Mouse (Mus musculus) lung, embryonic 15.5 days (tissue): Measurements from ENCODE around the gene Cemip2. TPM values are rescaled to one million over a fixed set of nuclear protein-coding genes. Genes with fewer than 3 reads are reported as not detected.

Experiments
- ATAC-seq: fragments of 200-750 bp; cut with Nextera tagmentation; 2 replicates; pipeline ENCODE4 v1.8.0; 2017; ENCODE audit warnings: moderate number of reproducible peaks, borderline replicate concordance; ENCODE audit not compliant: low FRiP score, low TSS enrichment; ENCODE audit errors: extremely low read depth
- H3K27ac ChIP-seq: fragments of 300-500 bp; sonication (generic); 2 replicates; pipeline ENCODE4 v1.5.1; 2015; ENCODE audit warnings: moderate library complexity, mild to moderate bottlenecking, inconsistent platforms
- H3K27me3 ChIP-seq: fragments of 300-500 bp; sonication (generic); 2 replicates; pipeline ENCODE4 v1.6.1; 2015; ENCODE audit warnings: inconsistent platforms
- H3K36me3 ChIP-seq: fragments of 300-500 bp; sonication (generic); 2 replicates; pipeline ENCODE4 v1.6.1; 2015; ENCODE audit warnings: inconsistent platforms
- H3K4me1 ChIP-seq: fragments of 300-500 bp; sonication (generic); 2 replicates; pipeline ENCODE4 v1.6.1; 2015; ENCODE audit warnings: inconsistent platforms
- H3K4me2 ChIP-seq: fragments of 300-500 bp; sonication (generic); 2 replicates; pipeline ENCODE4 v1.6.1; 2015; ENCODE audit warnings: inconsistent platforms, mild to moderate bottlenecking, moderate library complexity
- H3K4me3 ChIP-seq: fragments of 300-500 bp; sonication (generic); 2 replicates; pipeline ENCODE4 v1.5.1; 2015; ENCODE audit warnings: mild to moderate bottlenecking, inconsistent platforms
- H3K9ac ChIP-seq: fragments of 300-500 bp; sonication (generic); 2 replicates; pipeline ENCODE4 v1.6.1; 2015; ENCODE audit warnings: inconsistent platforms
- H3K9me3 ChIP-seq: fragments of 300-500 bp; sonication (generic); 2 replicates; pipeline ENCODE4 v1.6.1; 2016; ENCODE audit warnings: inconsistent platforms
- WGBS: fragments of 180-500 bp; shearing (Covaris S2); methylation state at CpG from one replicate; pipeline ENCODE4 v1.1.7; 2015; 5-methylcytosine and 5-hydroxymethylcytosine counted together
- polyA plus RNA-seq: library from polyadenylated mRNA; unstranded; fragments of >200 nt; fragmentation: Nextera tagmentation; extraction: Ambion mirVana; gene quantifications from 2 replicates; pipeline ENCODE4 v1.2.1, GENCODE M21; 2015

Cemip2 gene
- polyA plus RNA-seq, 1 experiment from 2014 or later, result 32.3 TPM

DNA sequence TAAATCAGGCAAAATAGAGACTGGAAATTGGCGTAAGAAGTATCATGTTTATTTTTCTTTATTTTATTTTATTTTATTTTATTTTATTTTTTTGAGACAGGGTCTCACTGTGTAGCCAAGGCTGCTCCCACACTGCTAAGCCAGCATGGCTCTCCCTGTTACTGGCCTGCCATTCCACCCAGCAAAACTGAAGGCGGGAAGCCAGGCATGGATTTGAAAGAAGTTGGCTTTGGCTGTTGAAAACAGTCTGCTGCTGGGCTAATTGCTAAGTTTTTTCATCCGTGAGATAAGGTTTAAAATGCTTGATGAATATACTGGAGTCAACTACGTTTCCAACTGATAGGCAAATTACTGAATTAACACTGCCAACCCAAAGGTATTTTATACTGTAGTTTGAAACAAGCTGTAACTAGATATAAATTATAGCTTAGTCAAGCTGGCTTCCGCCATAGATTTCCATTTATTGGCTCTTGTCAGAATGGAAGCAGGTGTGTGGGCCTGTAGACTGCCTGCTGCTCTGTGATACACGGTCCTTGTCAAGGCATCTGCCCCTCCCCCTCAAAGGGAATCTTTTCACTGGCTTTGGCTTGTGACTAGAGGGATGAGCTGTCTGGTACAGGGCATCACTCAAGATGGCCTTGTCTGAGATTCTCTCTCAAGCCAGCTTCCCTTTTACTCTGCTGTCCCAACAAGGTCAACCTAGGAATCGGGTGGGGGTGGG, 3.1 kb downstream of the Cemip2 start:
- ATAC-seq, result no peak
- H3K9ac ChIP-seq, result no peak overlapping the region
- H3K9me3 ChIP-seq, result no peaks in the 10 kb centered on the region
- peaks cover 49% of the 10 kb centered on the region for H3K4me1 ChIP-seq
- H3K4me2 ChIP-seq, result peak overlapping the region; percentile 76
- WGBS, result 63% methylated on average over 7 of the region's 7 CpGs
- H3K27me3 ChIP-seq, result no peaks in the 10 kb centered on the region
- peak overlapping the region; percentile 88; the same call in 1 of the 2 replicates for H3K4me3 ChIP-seq
- H3K36me3 ChIP-seq, result no peaks in the 10 kb centered on the region
- H3K27ac ChIP-seq, result no peak overlapping the region

DNA sequence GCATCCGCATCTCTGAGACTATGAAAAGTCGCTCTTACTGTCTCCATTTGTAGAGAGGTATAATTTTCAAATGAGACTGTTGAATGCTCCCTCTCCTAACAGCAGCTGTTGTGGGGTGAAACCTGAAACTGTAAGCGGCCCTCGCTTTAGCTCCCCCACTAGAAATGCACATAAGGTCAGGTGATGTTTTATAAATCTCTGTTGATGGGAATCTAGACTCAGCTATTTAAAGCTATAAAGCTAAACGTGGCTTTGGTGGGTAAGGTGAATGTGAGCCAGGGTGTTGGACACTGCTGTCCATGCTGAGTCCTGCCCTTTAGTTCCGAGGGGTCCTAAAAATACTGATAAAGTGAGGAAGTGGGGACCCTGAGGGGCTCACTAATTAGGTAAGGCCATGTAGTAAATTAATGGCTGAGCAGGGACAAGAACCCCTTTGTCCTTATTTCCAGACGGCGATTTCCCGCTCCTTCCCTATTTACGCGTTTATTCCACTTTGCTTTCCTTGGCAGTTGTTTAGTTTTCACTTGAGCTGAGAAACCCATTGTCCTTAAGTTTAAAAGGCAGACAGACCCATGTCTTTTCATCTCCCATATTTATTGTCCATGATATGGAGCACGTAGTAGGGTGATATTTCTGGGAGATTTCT, 3.8 kb downstream of the Cemip2 start:
- H3K36me3 ChIP-seq, result no peaks in the 10 kb centered on the region
- 60% methylated on average over 12 of the region's 12 CpGs for WGBS
- peak overlapping the region; percentile 17; the same call in 1 of the 2 replicates for H3K4me2 ChIP-seq
- no peaks in the 10 kb centered on the region for H3K9me3 ChIP-seq
- no peak for ATAC-seq
- peaks cover 49% of the 10 kb centered on the region for H3K4me1 ChIP-seq
- H3K27me3 ChIP-seq, result no peaks in the 10 kb centered on the region
- H3K4me3 ChIP-seq, result no peak overlapping the region
- no peak overlapping the region for H3K27ac ChIP-seq
- no peak overlapping the region for H3K9ac ChIP-seq

DNA sequence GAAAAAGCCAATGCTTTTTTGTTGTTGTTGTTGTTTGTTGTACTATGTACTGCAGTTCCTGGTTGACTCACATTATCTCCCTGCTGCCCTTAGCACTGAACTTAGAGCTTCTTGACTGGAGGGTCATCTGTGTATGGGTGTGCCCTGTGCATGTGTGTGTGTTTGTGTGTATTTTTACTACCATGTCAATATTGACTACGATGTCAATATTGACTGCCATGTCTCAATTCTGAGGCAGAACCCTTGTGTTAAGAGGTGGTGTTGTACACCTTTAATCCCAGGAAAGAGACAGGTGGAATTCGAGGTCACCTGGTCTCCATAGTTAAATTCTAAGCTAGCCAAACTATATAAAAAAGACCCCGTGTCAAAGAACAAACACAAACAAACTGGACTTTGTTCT, 5.6 kb downstream of the Cemip2 start:
- Histone ChIP-seq H3K36me3 (no peaks in the 10 kb centered on the region), H3K4me3 (no peak overlapping the region), H3K27ac (no peak overlapping the region), H3K4me1 (peaks cover 43% of the 10 kb centered on the region), H3K4me2 (no peak overlapping the region), H3K9ac (no peak overlapping the region), H3K9me3 (no peaks in the 10 kb centered on the region), H3K27me3 (no peaks in the 10 kb centered on the region)
- WGBS, result 54% methylated on average over 3 of the region's 3 CpGs
- ATAC-seq, result no peak

DNA sequence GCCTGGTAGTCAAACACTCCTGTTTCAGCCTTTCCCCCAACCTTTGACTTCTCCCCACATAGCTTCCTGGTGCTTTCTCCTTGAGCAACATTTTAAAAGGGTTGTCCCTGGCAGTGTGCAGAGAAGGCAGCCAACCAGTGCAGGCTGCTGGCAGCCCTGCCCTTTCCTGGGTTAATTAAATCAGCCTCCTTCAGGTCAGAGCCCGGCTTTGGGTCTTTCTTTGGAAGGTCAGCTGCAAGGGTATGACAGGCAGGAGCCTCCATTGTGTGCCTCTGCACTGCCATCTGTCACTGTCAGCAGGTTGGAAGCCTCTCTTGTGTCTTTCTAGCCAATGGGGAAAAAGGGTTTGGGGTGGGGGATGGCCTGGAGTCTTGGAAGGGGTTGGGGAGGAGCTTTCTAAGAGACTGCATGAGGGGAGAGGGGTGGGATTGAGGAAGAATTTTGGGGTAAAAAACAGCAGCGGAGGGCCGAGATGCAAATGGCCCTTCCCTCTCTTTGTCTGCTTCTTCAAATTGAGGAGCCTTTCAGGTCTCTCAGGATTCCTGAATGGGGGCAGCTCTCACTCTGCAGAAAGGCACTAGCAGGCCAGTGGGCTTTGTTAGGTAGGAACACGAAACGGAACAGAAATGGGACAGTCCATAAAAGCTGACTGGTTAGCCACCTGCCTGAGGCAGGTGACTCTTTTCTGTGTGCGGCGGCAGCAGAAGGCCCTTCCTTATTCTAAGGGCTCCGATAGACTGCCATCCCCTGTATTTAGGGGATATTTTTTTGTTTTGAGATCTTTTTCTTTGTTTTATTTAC, 6.4 kb downstream of the Cemip2 start:
- peak; percentile 28; the same call in 1 of the 2 replicates for ATAC-seq
- H3K9ac ChIP-seq, result no peak overlapping the region
- H3K4me1 ChIP-seq, result peaks cover 41% of the 10 kb centered on the region
- no peak overlapping the region for H3K4me2 ChIP-seq
- no peaks in the 10 kb centered on the region for H3K27me3 ChIP-seq
- H3K36me3 ChIP-seq, result no peaks in the 10 kb centered on the region
- 44% methylated on average over 8 of the region's 8 CpGs for WGBS
- no peak overlapping the region for H3K4me3 ChIP-seq
- H3K27ac ChIP-seq, result no peak overlapping the region
- no peaks in the 10 kb centered on the region for H3K9me3 ChIP-seq

DNA sequence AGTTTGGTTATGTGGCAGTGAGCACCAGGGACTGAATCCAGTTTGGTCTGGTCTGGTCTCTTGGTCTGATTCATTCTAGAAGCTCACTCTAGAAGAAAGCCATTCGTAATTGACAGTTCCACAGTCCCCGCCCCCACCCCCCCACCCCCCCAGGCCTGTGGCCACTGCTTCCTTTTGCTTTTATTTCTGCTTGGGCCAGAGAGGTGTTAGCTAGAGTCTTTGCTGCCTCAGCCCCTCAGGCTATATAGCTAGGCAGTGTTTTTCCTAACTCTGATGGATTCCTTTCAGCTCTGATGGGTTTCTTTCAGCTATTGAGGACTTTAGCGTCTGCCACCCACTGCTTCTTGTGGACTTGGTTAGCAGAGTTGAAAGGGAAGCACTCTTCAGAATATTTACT, 7.0 kb downstream of the Cemip2 start:
- no peak overlapping the region for H3K4me2 ChIP-seq
- no peak overlapping the region for H3K9ac ChIP-seq
- no peaks in the 10 kb centered on the region for H3K36me3 ChIP-seq
- 0 out of 2 replicates have a peak, but pooled peaks have one; percentile 24 for ATAC-seq
- 22% methylated on average over 3 of the region's 3 CpGs for WGBS
- H3K9me3 ChIP-seq, result no peaks in the 10 kb centered on the region
- no peaks in the 10 kb centered on the region for H3K27me3 ChIP-seq
- H3K27ac ChIP-seq, result no peak overlapping the region
- no peak overlapping the region for H3K4me3 ChIP-seq
- peaks cover 35% of the 10 kb centered on the region for H3K4me1 ChIP-seq

- 82% methylated on average over 6 of the region's 6 CpGs for WGBS
- ATAC-seq, result no peak
Measured at GRCm38 (mm10) chr19:21787004-21787480, 8.9 kb downstream of the Cemip2 start.

DNA sequence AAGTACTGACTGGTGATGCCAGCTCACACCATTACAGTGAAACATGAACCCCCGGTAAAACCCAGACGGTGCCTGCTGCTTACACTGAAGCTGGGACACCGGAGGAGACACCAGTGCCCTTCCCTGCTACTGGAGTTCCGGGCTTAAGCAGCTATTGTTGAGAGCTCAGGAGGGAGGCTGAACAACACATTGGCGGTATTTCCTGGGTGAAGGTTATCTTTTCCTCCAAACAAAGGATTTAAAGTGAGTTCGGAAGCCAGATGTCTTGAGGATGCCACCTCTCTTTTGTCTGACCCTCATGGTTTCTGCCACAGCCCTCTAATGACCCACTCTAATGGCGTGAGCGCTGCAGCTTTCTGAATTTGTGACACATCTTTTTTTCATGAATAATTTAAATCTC, 10.9 kb downstream of the Cemip2 start:
- H3K27me3 ChIP-seq, result no peaks in the 10 kb centered on the region
- H3K27ac ChIP-seq, result no peak overlapping the region
- WGBS, result 46% methylated on average over 8 of the region's 8 CpGs
- peaks cover 9% of the 10 kb centered on the region; the same call in 1 of the 2 replicates for H3K36me3 ChIP-seq
- H3K4me3 ChIP-seq, result no peak overlapping the region
- H3K4me1 ChIP-seq, result peaks cover 14% of the 10 kb centered on the region
- H3K9ac ChIP-seq, result no peak overlapping the region
- no peak overlapping the region for H3K4me2 ChIP-seq
- no peak for ATAC-seq
- H3K9me3 ChIP-seq, result no peaks in the 10 kb centered on the region

More at GRCm38 (mm10) chr19:21787004-21787480, 8.9 kb downstream of the Cemip2 start:
- H3K9ac ChIP-seq, result no peak overlapping the region
- H3K27ac ChIP-seq, result no peak overlapping the region
- H3K4me3 ChIP-seq, result no peak overlapping the region
- H3K4me1 ChIP-seq, result peaks cover 21% of the 10 kb centered on the region
- no peaks in the 10 kb centered on the region for H3K36me3 ChIP-seq
- no peaks in the 10 kb centered on the region for H3K9me3 ChIP-seq
- no peak overlapping the region for H3K4me2 ChIP-seq
- no peaks in the 10 kb centered on the region for H3K27me3 ChIP-seq

GRCm38 (mm10) chr19:21789676-21790075, 11.5 kb downstream of the Cemip2 start:
- H3K27ac ChIP-seq, result no peak overlapping the region
- no peaks in the 10 kb centered on the region for H3K9me3 ChIP-seq
- H3K27me3 ChIP-seq, result no peaks in the 10 kb centered on the region
- H3K36me3 ChIP-seq, result peaks cover 12% of the 10 kb centered on the region
- peaks cover 7% of the 10 kb centered on the region; the same call in 1 of the 2 replicates for H3K4me1 ChIP-seq
- H3K9ac ChIP-seq, result no peak overlapping the region
- H3K4me2 ChIP-seq, result no peak overlapping the region
- no peak for ATAC-seq
- 66% methylated on average over 6 of the region's 6 CpGs for WGBS
- H3K4me3 ChIP-seq, result no peak overlapping the region

DNA sequence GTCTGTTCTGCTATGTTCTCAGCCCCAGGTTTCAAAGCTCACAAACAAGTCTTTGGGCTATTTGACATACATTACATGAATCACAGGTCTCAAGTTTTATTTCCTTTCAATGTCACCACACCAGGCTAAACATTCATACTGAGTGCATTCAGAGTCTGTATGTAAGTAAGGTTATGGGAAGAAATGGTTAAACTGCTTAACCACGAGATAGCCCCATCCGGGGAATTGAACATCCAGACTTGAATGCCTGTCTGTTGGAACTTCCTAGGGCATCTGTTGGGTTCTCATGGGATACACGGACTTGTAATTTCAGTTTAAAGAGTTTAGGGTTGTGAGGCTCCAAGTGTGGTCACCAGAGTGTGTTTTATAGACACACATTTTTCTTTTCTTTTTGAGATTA, 13.2 kb downstream of the Cemip2 start:
- Histone ChIP-seq H3K9me3 (no peaks in the 10 kb centered on the region), H3K4me3 (no peak overlapping the region), H3K27me3 (no peaks in the 10 kb centered on the region), H3K36me3 (peaks cover 15% of the 10 kb centered on the region), H3K9ac (no peak overlapping the region), H3K4me1 (0 out of 2 replicates have a peak, but pooled peaks cover 3% of the 10 kb centered on the region), H3K27ac (no peak overlapping the region), H3K4me2 (no peak overlapping the region)
- WGBS, result 79% methylated on average over 3 of the region's 3 CpGs
- no peak for ATAC-seq

GRCm38 (mm10) chr19:21791826-21792225, 13.7 kb downstream of the Cemip2 start:
- Histone ChIP-seq H3K36me3 (peaks cover 15% of the 10 kb centered on the region), H3K9ac (no peak overlapping the region), H3K4me3 (no peak overlapping the region), H3K4me2 (no peak overlapping the region), H3K27ac (no peak overlapping the region), H3K27me3 (no peaks in the 10 kb centered on the region), H3K9me3 (no peaks in the 10 kb centered on the region), H3K4me1 (0 out of 2 replicates have a peak, but pooled peaks cover 3% of the 10 kb centered on the region)
- ATAC-seq, result no peak
- WGBS, result 84% methylated on average over 4 of the region's 4 CpGs

DNA sequence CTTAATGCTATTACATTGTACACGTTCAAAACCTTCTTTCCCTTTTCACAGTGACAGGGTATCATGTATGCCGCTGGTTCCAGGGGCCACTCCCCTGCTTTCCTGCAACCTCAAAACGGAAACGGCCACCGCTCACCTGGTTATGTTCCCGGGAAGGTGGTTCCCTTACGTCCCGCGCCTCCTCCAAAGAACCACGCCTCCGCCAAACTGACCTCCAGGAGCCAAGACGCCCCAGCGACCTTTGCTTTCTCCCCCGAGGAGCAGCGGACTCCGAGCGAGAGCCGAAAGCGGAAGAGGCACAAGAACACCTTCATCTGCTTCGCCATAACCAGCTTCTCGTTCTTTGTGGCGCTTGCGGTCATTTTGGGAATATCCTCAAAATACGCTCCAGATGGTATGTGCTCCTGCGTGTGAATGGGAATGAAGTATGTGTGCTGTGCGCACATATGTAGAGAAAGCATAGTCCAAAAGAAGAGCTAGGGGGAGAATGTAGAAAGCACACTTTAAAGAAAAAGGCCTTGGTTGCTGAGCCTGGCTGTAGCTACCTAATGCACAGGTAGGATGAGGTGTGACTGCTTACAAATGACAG, 14.5 kb downstream of the Cemip2 start:
- H3K9ac ChIP-seq, result no peak overlapping the region
- H3K27ac ChIP-seq, result no peak overlapping the region
- H3K4me3 ChIP-seq, result no peak overlapping the region
- 90% methylated on average over 26 of the region's 26 CpGs for WGBS
- H3K27me3 ChIP-seq, result no peaks in the 10 kb centered on the region
- 0 out of 2 replicates have a peak, but pooled peaks cover 3% of the 10 kb centered on the region for H3K4me1 ChIP-seq
- no peaks in the 10 kb centered on the region for H3K9me3 ChIP-seq
- no peak for ATAC-seq
- H3K4me2 ChIP-seq, result no peak overlapping the region
- peaks cover 22% of the 10 kb centered on the region for H3K36me3 ChIP-seq
